In the genomic region with DNA sequence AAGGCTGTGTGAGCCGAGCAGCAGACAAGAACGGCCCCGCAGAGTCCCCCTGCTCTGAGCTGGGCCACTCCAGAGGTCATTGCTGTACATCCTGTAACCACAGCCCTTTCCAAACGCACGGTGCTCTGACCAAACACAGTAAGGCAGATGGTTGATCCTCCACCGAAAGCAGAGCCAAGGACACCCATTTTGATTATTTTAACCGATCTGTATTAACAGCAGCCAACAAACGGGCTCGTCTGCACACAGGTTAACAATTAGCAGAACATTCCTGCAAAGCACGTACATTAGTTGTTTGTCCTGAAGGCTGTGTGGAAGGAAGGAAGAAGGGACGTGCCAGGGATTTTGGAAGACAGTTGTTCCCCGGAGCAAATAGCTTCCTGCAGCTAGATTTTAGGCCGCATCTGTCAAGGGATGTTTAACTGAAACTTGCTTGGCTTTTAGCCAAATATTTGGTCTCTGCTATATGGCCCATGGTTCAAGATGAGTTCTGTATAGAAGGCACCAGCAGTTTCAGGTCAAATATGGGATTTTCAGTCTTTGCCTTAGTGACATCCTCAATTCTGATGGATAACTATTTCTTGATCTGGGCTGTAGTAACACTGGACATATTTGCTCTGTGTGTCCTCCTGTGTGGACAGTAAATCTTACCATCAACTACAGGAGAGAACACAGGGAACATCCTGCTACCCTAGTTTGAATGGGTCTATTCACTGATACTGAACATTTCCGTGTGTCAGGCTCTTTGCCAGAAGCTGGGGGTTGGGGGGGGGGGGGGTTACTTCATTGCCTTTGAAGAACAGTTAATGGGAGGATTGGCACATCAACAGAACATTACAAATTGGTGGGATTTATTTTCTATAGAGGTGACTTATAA, we compare ENCODE assay signal across 13 mouse cellular contexts.
A peak's percentile ranks its signal among the peaks of the same experiment; 100 is the strongest.
DNase-seq lines count a peak whose midpoint lies in the region; ATAC-seq lines count a peak whose summit lies in the region.
"Had no signal": no experiment of that assay in that cellular context is flagged by ENCODE, and none has a peak within 500 bp of the region (broad histone marks: within the 10 kb centered on the region; RNA-seq: fewer than 3 reads in every experiment).

No protein-coding gene starts in this region.

- peak; percentile 17 for DNase-seq in adrenal gland, postnatal 14 days
- DNase-seq in adrenal gland, adult 18-20 months (ENCODE audit: low spot score in 2 of 2), result no peak
- no peak for DNase-seq in hindbrain, embryonic 10.5 days (ENCODE audit: low spot score)
- no peak for DNase-seq in neural tube, embryonic 10.5 days (ENCODE audit: extremely low spot score, low spot score)
- DNase-seq in right cerebral cortex, adult 2 months (ENCODE audit: low spot score in 2 of 2), result no peak
- no peak for DNase-seq in left cerebral cortex, postnatal 36 days (ENCODE audit: low spot score in 2 of 2)
- DNase-seq: adrenal gland, postnatal 25 days; gastrocnemius, postnatal 10 days had no signal

- no peaks in the 10 kb centered on the region for H3K36me3 ChIP-seq in hindbrain, embryonic 13.5 days
- H3K36me3 ChIP-seq in hindbrain, embryonic 10.5 days, result no peaks in the 10 kb centered on the region
- H3K36me3 ChIP-seq in neural tube, embryonic 13.5 days, result no peaks in the 10 kb centered on the region
- H3K36me3 ChIP-seq: embryonic facial prominence, embryonic 12.5 days had no signal

- H3K9ac ChIP-seq in hindbrain, embryonic 13.5 days, result no peak overlapping the region
- no peak overlapping the region for H3K9ac ChIP-seq in neural tube, embryonic 13.5 days
- H3K9ac ChIP-seq: embryonic facial prominence, embryonic 12.5 days; liver, embryonic 14.5 days had no signal

- 0 out of 2 replicates have a peak, but pooled peaks have one; percentile 28 for ATAC-seq in hindbrain, embryonic 13.5 days (ENCODE audit: low FRiP score)
- peak; percentile 72; the same call in 1 of the 2 replicates for ATAC-seq in neural tube, embryonic 13.5 days (ENCODE audit: low read depth)

- no peak overlapping the region for H3K27ac ChIP-seq in hindbrain, embryonic 13.5 days
- H3K27ac ChIP-seq in hindbrain, embryonic 10.5 days, result no peak overlapping the region
- no peak overlapping the region for H3K27ac ChIP-seq in neural tube, embryonic 13.5 days (replicated peaks)
- H3K27ac ChIP-seq: embryonic facial prominence, embryonic 12.5 days; liver, embryonic 14.5 days had no signal

- no peak overlapping the region for H3K4me3 ChIP-seq in hindbrain, embryonic 13.5 days
- H3K4me3 ChIP-seq in hindbrain, embryonic 10.5 days, result no peak overlapping the region
- H3K4me3 ChIP-seq in neural tube, embryonic 13.5 days, result no peak overlapping the region
- H3K4me3 ChIP-seq: embryonic facial prominence, embryonic 12.5 days; myocyte had no signal

- peaks cover 18% of the 10 kb centered on the region for H3K4me1 ChIP-seq in hindbrain, embryonic 13.5 days (replicated peaks)
- H3K4me1 ChIP-seq in hindbrain, embryonic 10.5 days (replicated peaks), result peaks cover 3% of the 10 kb centered on the region; the same call in 1 of the 2 replicates
- H3K4me1 ChIP-seq in neural tube, embryonic 13.5 days (replicated peaks), result peaks cover 25% of the 10 kb centered on the region; the same call in 1 of the 2 replicates

- H3K9me3 ChIP-seq in hindbrain, embryonic 13.5 days, result no peaks in the 10 kb centered on the region
- no peaks in the 10 kb centered on the region for H3K9me3 ChIP-seq in hindbrain, embryonic 10.5 days
- no peaks in the 10 kb centered on the region for H3K9me3 ChIP-seq in neural tube, embryonic 13.5 days
- H3K9me3 ChIP-seq: embryonic facial prominence, embryonic 12.5 days had no signal

- 0 out of 2 replicates have a peak, but pooled peaks cover 8% of the 10 kb centered on the region for H3K27me3 ChIP-seq in hindbrain, embryonic 13.5 days
- no peaks in the 10 kb centered on the region for H3K27me3 ChIP-seq in hindbrain, embryonic 10.5 days (ENCODE audit: insufficient read depth, poor library complexity, severe bottlenecking)
- no peaks in the 10 kb centered on the region for H3K27me3 ChIP-seq in neural tube, embryonic 13.5 days
- H3K27me3 ChIP-seq: embryonic facial prominence, embryonic 12.5 days had no signal

- 55% methylated on average over 14 of the region's 14 CpGs for WGBS in hindbrain, embryonic 13.5 days
- 79% methylated on average over 14 of the region's 14 CpGs for WGBS in hindbrain, embryonic 10.5 days
- 53% methylated on average over 14 of the region's 14 CpGs for WGBS in neural tube, embryonic 13.5 days

- intact Hi-C loops in left cerebral cortex, postnatal 36 days (cut with DNase I), result no loop called here

- no peak overlapping the region for H3K4me2 ChIP-seq in hindbrain, embryonic 13.5 days
- H3K4me2 ChIP-seq in neural tube, embryonic 13.5 days, result no peak overlapping the region
- H3K4me2 ChIP-seq: embryonic facial prominence, embryonic 12.5 days had no signal
